Mouse (Mus musculus) liver, adult (tissue): ENCODE data around the gene Lsmem1.

Source experiments
- GATA4 ChIP-seq: IDR thresholded peaks from 2 replicates; pipeline ENCODE4 v1.6.1; 2014; ENCODE audit warnings: mild to moderate bottlenecking, low read length; ENCODE audit not compliant: insufficient replicate concordance

Gene Lsmem1

GRCm38 (mm10) chr12:40199302-40199701, at the start of gene Lsmem1:
Lsmem1 (minus strand) TSS chr12:40199490.
- TF ChIP-seq GATA4: no peak

- no peak for TF ChIP-seq GATA4
These were observed 49.3 kb upstream of the Lsmem1 start, which contains the start of gene Ifrd1 for GRCm38 (mm10) chr12:40248454-40249180. Ifrd1 (minus strand) TSS chr12:40248504.

- no peak for TF ChIP-seq GATA4
These were observed 48.7 kb upstream of the Lsmem1 start for GRCm38 (mm10) chr12:40247976-40248375.

GRCm38 (mm10) chr12:40247384-40247783, 48.1 kb upstream of the Lsmem1 start:
- TF ChIP-seq GATA4: no peak

GRCm38 (mm10) chr12:40245434-40245970, 46.2 kb upstream of the Lsmem1 start:
- TF ChIP-seq GATA4: no peak

- no peak for TF ChIP-seq GATA4
These were observed 45.6 kb upstream of the Lsmem1 start for GRCm38 (mm10) chr12:40244926-40245325.

- no peak for TF ChIP-seq GATA4
These were observed 44.5 kb upstream of the Lsmem1 start for GRCm38 (mm10) chr12:40243821-40244221.

GRCm38 (mm10) chr12:40243241-40243640, 44.0 kb upstream of the Lsmem1 start:
- no peak for TF ChIP-seq GATA4

- no peak for TF ChIP-seq GATA4
These were observed 39.9 kb upstream of the Lsmem1 start for GRCm38 (mm10) chr12:40239161-40239560.

GRCm38 (mm10) chr12:40232231-40232630, 32.9 kb upstream of the Lsmem1 start:
- no peak for TF ChIP-seq GATA4

GRCm38 (mm10) chr12:40231632-40232031, 32.3 kb upstream of the Lsmem1 start:
- TF ChIP-seq GATA4: no peak

GRCm38 (mm10) chr12:40224171-40224880, 25.0 kb upstream of the Lsmem1 start:
- no peak for TF ChIP-seq GATA4

- no peak for TF ChIP-seq GATA4
These were observed 24.4 kb upstream of the Lsmem1 start for GRCm38 (mm10) chr12:40223676-40224075.

GRCm38 (mm10) chr12:40223082-40223619, 23.9 kb upstream of the Lsmem1 start:
- TF ChIP-seq GATA4: peak; percentile 60; the same call in 1 of the 2 replicates

GRCm38 (mm10) chr12:40222251-40223081, 23.2 kb upstream of the Lsmem1 start:
- TF ChIP-seq GATA4: peak; percentile 60; the same call in 1 of the 2 replicates

- no peak for TF ChIP-seq GATA4
These were observed 22.3 kb upstream of the Lsmem1 start for GRCm38 (mm10) chr12:40221611-40222010.
